Comparison of ENCODE assay signal across 7 mouse cellular contexts in genomic region chrX:160137861-160138717, GRCm38 (mm10). TPM values are rescaled to one million over a fixed set of nuclear protein-coding genes. Genes with fewer than 3 reads are reported as not detected.
A peak's percentile ranks its signal among the peaks of the same experiment; 100 is the strongest.
DNase-seq lines count a peak whose midpoint lies in the region; ATAC-seq lines count a peak whose summit lies in the region.

Gene Pdha1, minus strand, starts transcription at chrX:160138413.

- ATAC-seq in intestine, embryonic 16.5 days: peak; percentile 97
- ATAC-seq in midbrain, embryonic 11.5 days (ENCODE audit: low FRiP score): peak; percentile 97

- H3K4me1 ChIP-seq in intestine, embryonic 16.5 days (ENCODE audit: control insufficient read depth, insufficient read depth, low read length): no peaks in the 10 kb centered on the region
- no peaks in the 10 kb centered on the region; the same call in 1 of the 2 replicates for H3K4me1 ChIP-seq in midbrain, embryonic 11.5 days (ENCODE audit: control insufficient read depth, insufficient read depth, low read length)

- peak within 1 kb of the TSS; percentile 97 for H3K27ac ChIP-seq in intestine, embryonic 16.5 days (ENCODE audit: low read length)
- peak within 1 kb of the TSS; percentile 48; the same call in 1 of the 2 replicates for H3K27ac ChIP-seq in midbrain, embryonic 11.5 days (ENCODE audit: low read depth, low read length)

- 17% methylated on average over 48 of the region's 67 CpGs for WGBS in intestine, embryonic 16.5 days
- 12% methylated on average over 48 of the region's 67 CpGs for WGBS in midbrain, embryonic 11.5 days

- peak within 1 kb of the TSS; percentile 65 for H3K4me3 ChIP-seq in intestine, embryonic 16.5 days (ENCODE audit: low read length)
- H3K4me3 ChIP-seq in midbrain, embryonic 11.5 days (ENCODE audit: low read depth, low read length): peak within 1 kb of the TSS; percentile 60

- peak within 1 kb of the TSS; percentile 76 for H3K9ac ChIP-seq in intestine, embryonic 16.5 days (ENCODE audit: low read depth, low read length)
- H3K9ac ChIP-seq in midbrain, embryonic 11.5 days (ENCODE audit: low read length): peak within 1 kb of the TSS; percentile 67

- no peaks in the 10 kb centered on the region for H3K9me3 ChIP-seq in intestine, embryonic 16.5 days (ENCODE audit: control insufficient read depth, low read length)
- H3K9me3 ChIP-seq in midbrain, embryonic 11.5 days (ENCODE audit: control insufficient read depth, low read length): no peaks in the 10 kb centered on the region

- no peaks in the 10 kb centered on the region for H3K27me3 ChIP-seq in intestine, embryonic 16.5 days (replicated peaks; ENCODE audit: control insufficient read depth, insufficient read depth, low read length)
- peaks cover 6% of the 10 kb centered on the region for H3K27me3 ChIP-seq in midbrain, embryonic 11.5 days (ENCODE audit: control insufficient read depth, insufficient read depth, low read length)

- H3K36me3 ChIP-seq in intestine, embryonic 16.5 days (ENCODE audit: control insufficient read depth, insufficient read depth, low read length): no peaks in the 10 kb centered on the region
- no peaks in the 10 kb centered on the region for H3K36me3 ChIP-seq in midbrain, embryonic 11.5 days (ENCODE audit: control insufficient read depth, insufficient read depth, low read length)

- peak; percentile 66 to 74 for DNase-seq in adrenal gland, adult 18-20 months (ENCODE audit: low spot score in 2 of 2)
- DNase-seq in embryo, embryonic 11 days: peak; percentile 91
- peak; percentile 77 to 80 for DNase-seq in gastrocnemius, postnatal 36 days
- peak; percentile 83 to 87 for DNase-seq in left cerebral cortex, postnatal 36 days (ENCODE audit: low spot score in 2 of 2)
- peak; percentile 96 for DNase-seq in midbrain, embryonic 11.5 days (ENCODE audit: low spot score, missing footprints)
- peak; percentile 88 for DNase-seq in skeletal muscle tissue, adult 2 months (ENCODE audit: low read depth, low spot score)

- peak within 1 kb of the TSS; percentile 57 for H3K4me2 ChIP-seq in intestine, embryonic 16.5 days (ENCODE audit: low read depth, low read length)
- peak within 1 kb of the TSS; percentile 64 for H3K4me2 ChIP-seq in midbrain, embryonic 11.5 days

- intact Hi-C loops in gastrocnemius, postnatal 36 days (cut with DNase I): no loop called here
- intact Hi-C loops in left cerebral cortex, postnatal 36 days (cut with DNase I): no loop called here

RNA-seq across cellular contexts. Expression of gene Pdha1, which starts in this region (rescaled TPM):
- total RNA-seq in adrenal gland, adult 18-20 months (2021): 100 to 1,000 TPM; 390 to 786 TPM
- 100 to 1,000 TPM; 581 to 648 TPM for total RNA-seq in gastrocnemius, postnatal 36 days (2021)
- 172 and 178 TPM in 2 replicates for polyA plus RNA-seq in intestine, embryonic 16.5 days (2015; fragmentation: Nextera tagmentation; extraction: Ambion mirVana)
- total RNA-seq in left cerebral cortex, postnatal 36 days (2021): 100 to 1,000 TPM; 218 to 229 TPM
- polyA plus RNA-seq in midbrain, embryonic 11.5 days (2014; fragmentation: Nextera tagmentation; extraction: Ambion mirVana): 146 and 150 TPM in 2 replicates

Comparison
In these comparisons a context has a peak if more than half of its experiments do, and no peak if none do; other contexts are left out.
1. Peak in every context shown above with its lines: DNase-seq, ATAC-seq, H3K4me3 ChIP-seq and H3K27ac ChIP-seq.